Mouse (Mus musculus) hematopoietic stem cell, adult 5-6 weeks (primary cell): Measurements from ENCODE around the gene Gpx1. TPM values are rescaled to one million over a fixed set of nuclear protein-coding genes. Genes with fewer than 3 reads are reported as not detected.

Source experiments
- ATAC-seq, 2 experiments: fragments of 125-278 bp in 1 of 2; replicated peaks in 1 of 2; 2 replicates each; pipeline ENCODE4 v1.8.0; 2016 to 2017; ENCODE audit warnings: inconsistent platforms in 2 of 2, mild to moderate bottlenecking in 2 of 2, moderate number of reproducible peaks in 2 of 2, low read depth in 1 of 2, moderate TSS enrichment in 1 of 2; ENCODE audit not compliant: low FRiP score in 2 of 2, poor library complexity in 2 of 2, severe bottlenecking in 2 of 2, insufficient read depth in 1 of 2, low TSS enrichment in 1 of 2
- total RNA-seq: library from RNA; stranded (forward); fragments of 172-1452, 232-1000 nt; gene quantifications from 2 replicates; pipeline ENCODE4 v1.2.3, GENCODE M21; 2017

The Gpx1 gene
- total RNA-seq, 1 experiment from 2014 or later: 711 TPM

- no peak for ATAC-seq
Measured at GRCm38 (mm10) chr9:108381382-108381781, 42.7 kb downstream of the Gpx1 start.

- no peak for ATAC-seq
Measured at GRCm38 (mm10) chr9:108385006-108385405, 46.3 kb downstream of the Gpx1 start.

GRCm38 (mm10) chr9:108386816-108387215, 48.1 kb downstream of the Gpx1 start:
- no peak for ATAC-seq

- ATAC-seq: no peak
Measured at GRCm38 (mm10) chr9:108388601-108389000, 49.9 kb downstream of the Gpx1 start.

- no peak for ATAC-seq
Measured at GRCm38 (mm10) chr9:108389220-108389619, 50.5 kb downstream of the Gpx1 start.

Other genes with a start within 250 kb of the Gpx1 start
- 90.6 and 109 TPM in 2 replicates for gene Apeh, start 244.3 kb upstream of the Gpx1 start, total RNA-seq
- gene Bsn, start 148.5 kb upstream of the Gpx1 start, total RNA-seq: 2.7 and 3.6 TPM in 2 replicates
- 9.8 and 14.1 TPM in 2 replicates for gene Dag1, start 74.9 kb upstream of the Gpx1 start, total RNA-seq
- gene Nicn1, start 48.5 kb upstream of the Gpx1 start, total RNA-seq: 7.0 and 12.5 TPM in 2 replicates
- gene Amt, start 42.0 kb upstream of the Gpx1 start, total RNA-seq: 1.4 and 1.6 TPM in 2 replicates
- 251 and 320 TPM in 2 replicates for gene Rhoa, start 32.8 kb upstream of the Gpx1 start, total RNA-seq
- gene Tcta, start 32.7 kb upstream of the Gpx1 start, total RNA-seq: 8.5 and 9.7 TPM in 2 replicates
- 54.7 and 65.7 TPM in 2 replicates for gene Usp4, start 8.9 kb downstream of the Gpx1 start, total RNA-seq
- 1.3 and 2.9 TPM in 2 replicates for gene 1700102P08Rik, start 53.9 kb downstream of the Gpx1 start, total RNA-seq
- gene Ccdc36, start 89.6 kb downstream of the Gpx1 start, total RNA-seq: 0.69 and 1.7 TPM in 2 replicates
- not detected in 2 replicates for gene BC048562, start 97.6 kb downstream of the Gpx1 start, total RNA-seq
- 13.4 and 13.8 TPM in 2 replicates for gene Ccdc71, start 121.6 kb downstream of the Gpx1 start, total RNA-seq
- 12.1 and 18.6 TPM in 2 replicates for gene Klhdc8b, start 122.7 kb downstream of the Gpx1 start, total RNA-seq
- gene Lamb2, start 140.8 kb downstream of the Gpx1 start, total RNA-seq: 1.8 and 6.4 TPM in 2 replicates
- 73.6 and 74.6 TPM in 2 replicates for gene Usp19, start 151.7 kb downstream of the Gpx1 start, total RNA-seq
- gene Qars, start 168.8 kb downstream of the Gpx1 start, total RNA-seq: 150 and 153 TPM in 2 replicates
- gene Qrich1, start 177.9 kb downstream of the Gpx1 start, total RNA-seq: 144 and 193 TPM in 2 replicates
- gene Impdh2, start 221.4 kb downstream of the Gpx1 start, total RNA-seq: 320 and 384 TPM in 2 replicates
- 11.1 and 15.9 TPM in 2 replicates for gene Ndufaf3, start 228.5 kb downstream of the Gpx1 start, total RNA-seq
- gene Dalrd3, start 231.0 kb downstream of the Gpx1 start, total RNA-seq: 39.5 and 54.8 TPM in 2 replicates
- 28.8 and 35.4 TPM in 2 replicates for gene Wdr6, start 239.8 kb downstream of the Gpx1 start, total RNA-seq